Mouse (Mus musculus) E14TG2a.4 (cell line): Measurements from ENCODE around the gene Vegfa.

Experiments
- CTCF ChIP-seq: conservative IDR thresholded peaks from 2 replicates; pipeline ENCODE4 v1.5.1; 2014; ENCODE audit warnings: low read length
- NANOG ChIP-seq: IDR thresholded peaks from 2 replicates; pipeline ENCODE4 v1.6.1; 2014; ENCODE audit warnings: borderline replicate concordance, low read length, mixed read lengths
- POU5F1 ChIP-seq: IDR thresholded peaks from 2 replicates; pipeline ENCODE4 v1.6.1; 2014; ENCODE audit warnings: low read length, borderline replicate concordance

- TF ChIP-seq CTCF (no peak), POU5F1 (no peak), NANOG (no peak)
Measured at GRCm38 (mm10) chr17:46029052-46029553, 3.1 kb downstream of the Vegfa start.
